Mouse (Mus musculus) olfactory bulb, adult 2 months (tissue): ENCODE measurements at regions not wholly inside any gene's neighbourhood (a gene's known extent, or its start where the extent isn't known, plus 50 kb on each side); places are given as distances from the start of the nearest gene placed in this dataset.

Experiments used
- CTCF ChIP-seq: fragments of 200-500 bp; IDR thresholded peaks from 2 replicates; pipeline ENCODE4 v1.5.1; 2012; ENCODE audit warnings: low read depth, mild to moderate bottlenecking, low read length, moderate library complexity; ENCODE audit not compliant: insufficient read depth
- POLR2A ChIP-seq: fragments of 200-500 bp; IDR thresholded peaks from 2 replicates; pipeline ENCODE4 v1.6.1; 2012; ENCODE audit warnings: mild to moderate bottlenecking, low read depth, low read length, moderate library complexity; ENCODE audit not compliant: insufficient read depth

- TF ChIP-seq CTCF (no peak), POLR2A (no peak)
Observed at GRCm38 (mm10) chr8:92130025-92130557, 227.3 kb upstream of the Irx5 start.
